Mouse (Mus musculus): ENCODE measurements around the gene Inpp5f. TPM values are rescaled to one million over a fixed set of nuclear protein-coding genes. Genes with fewer than 3 reads are reported as not detected.

Gene Inpp5f
- polyA plus RNA-seq, 1 experiment from 2014 or later: 20.1 TPM

- no peaks in the 10 kb centered on the region for H3K27me3 ChIP-seq (replicated peaks; ENCODE audit: control insufficient read depth, insufficient read depth, low read length)
- no peaks in the 10 kb centered on the region for H3K9me3 ChIP-seq (ENCODE audit: control insufficient read depth, low read length)
- no peaks in the 10 kb centered on the region for H3K36me3 ChIP-seq (ENCODE audit: control insufficient read depth, insufficient read depth, low read length)
- H3K9ac ChIP-seq (ENCODE audit: low read depth, low read length): no peak overlapping the region
- H3K4me3 ChIP-seq (ENCODE audit: low read depth, low read length): no peak overlapping the region
- ATAC-seq (ENCODE audit: low read depth): no peak
- 87% methylated on average over 2 of the region's 2 CpGs for WGBS
- H3K4me1 ChIP-seq (ENCODE audit: control insufficient read depth, insufficient read depth, low read length): no peaks in the 10 kb centered on the region
- no peak overlapping the region for H3K27ac ChIP-seq (replicated peaks; ENCODE audit: low read depth, low read length)
- no peak for DNase-seq (ENCODE audit: low spot score)
- H3K4me2 ChIP-seq (ENCODE audit: low read depth, low read length): no peak overlapping the region
Observed at GRCm38 (mm10) chr7:128625382-128625781, 14.3 kb downstream of the Inpp5f start.

GRCm38 (mm10) chr7:128626601-128627000 lies 15.5 kb downstream of the Inpp5f start:
- DNase-seq (ENCODE audit: low spot score): no peak
- no peak for ATAC-seq (ENCODE audit: low read depth)
- WGBS: 76% methylated on average over 4 of the region's 5 CpGs
- H3K27ac ChIP-seq (replicated peaks; ENCODE audit: low read depth, low read length): no peak overlapping the region
- H3K4me2 ChIP-seq (ENCODE audit: low read depth, low read length): no peak overlapping the region
- no peaks in the 10 kb centered on the region for H3K4me1 ChIP-seq (ENCODE audit: control insufficient read depth, insufficient read depth, low read length)
- no peak overlapping the region for H3K9ac ChIP-seq (ENCODE audit: low read depth, low read length)
- H3K36me3 ChIP-seq (ENCODE audit: control insufficient read depth, insufficient read depth, low read length): no peaks in the 10 kb centered on the region
- H3K27me3 ChIP-seq (replicated peaks; ENCODE audit: control insufficient read depth, insufficient read depth, low read length): no peaks in the 10 kb centered on the region
- no peaks in the 10 kb centered on the region for H3K9me3 ChIP-seq (ENCODE audit: control insufficient read depth, low read length)
- no peak overlapping the region for H3K4me3 ChIP-seq (ENCODE audit: low read depth, low read length)

GRCm38 (mm10) chr7:128627251-128627650 lies 16.1 kb downstream of the Inpp5f start:
- no peak overlapping the region for H3K9ac ChIP-seq (ENCODE audit: low read depth, low read length)
- 79% methylated on average over 2 of the region's 2 CpGs for WGBS
- H3K27ac ChIP-seq (replicated peaks; ENCODE audit: low read depth, low read length): no peak overlapping the region
- H3K9me3 ChIP-seq (ENCODE audit: control insufficient read depth, low read length): no peaks in the 10 kb centered on the region
- DNase-seq (ENCODE audit: low spot score) (no peak), ATAC-seq (ENCODE audit: low read depth) (no peak)
- H3K27me3 ChIP-seq (replicated peaks; ENCODE audit: control insufficient read depth, insufficient read depth, low read length): no peaks in the 10 kb centered on the region
- no peak overlapping the region for H3K4me3 ChIP-seq (ENCODE audit: low read depth, low read length)
- H3K4me2 ChIP-seq (ENCODE audit: low read depth, low read length): no peak overlapping the region
- H3K4me1 ChIP-seq (ENCODE audit: control insufficient read depth, insufficient read depth, low read length): no peaks in the 10 kb centered on the region
- no peaks in the 10 kb centered on the region for H3K36me3 ChIP-seq (ENCODE audit: control insufficient read depth, insufficient read depth, low read length)

- ATAC-seq (ENCODE audit: low read depth) (no peak), DNase-seq (ENCODE audit: low spot score) (no peak)
- 89% methylated on average over 1 of the region's 1 CpGs for WGBS
Observed at GRCm38 (mm10) chr7:128627723-128628122, 16.6 kb downstream of the Inpp5f start.

DNA sequence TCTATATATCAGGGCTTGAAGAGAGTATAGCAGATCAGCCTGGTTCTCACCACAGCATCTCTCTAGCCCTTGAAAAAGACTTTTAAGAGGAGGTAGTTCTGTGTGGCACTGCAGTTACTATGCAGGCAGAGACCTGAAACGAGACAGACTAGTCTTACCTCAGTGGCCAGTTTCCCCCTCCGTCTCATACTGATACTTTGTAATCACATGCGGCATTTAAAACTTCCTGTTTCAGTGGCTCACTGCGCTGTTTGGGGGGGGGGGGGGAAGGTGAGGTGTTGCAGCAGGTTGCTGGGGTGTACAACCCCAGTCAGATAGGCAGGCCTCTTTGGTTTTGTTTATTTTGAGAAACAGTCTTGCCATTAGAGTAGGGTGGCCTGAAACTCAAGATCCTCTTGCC lies 22.0 kb downstream of the Inpp5f start:
- Histone ChIP-seq H3K27me3 (replicated peaks; ENCODE audit: control insufficient read depth, insufficient read depth, low read length) (no peaks in the 10 kb centered on the region), H3K9ac (ENCODE audit: low read depth, low read length) (no peak overlapping the region), H3K4me3 (ENCODE audit: low read depth, low read length) (no peak overlapping the region), H3K27ac (replicated peaks; ENCODE audit: low read depth, low read length) (no peak overlapping the region), H3K4me1 (ENCODE audit: control insufficient read depth, insufficient read depth, low read length) (no peaks in the 10 kb centered on the region), H3K4me2 (ENCODE audit: low read depth, low read length) (no peak overlapping the region), H3K36me3 (ENCODE audit: control insufficient read depth, insufficient read depth, low read length) (0 out of 2 replicates have a peak, but pooled peaks cover 6% of the 10 kb centered on the region), H3K9me3 (ENCODE audit: control insufficient read depth, low read length) (no peaks in the 10 kb centered on the region)
- DNase-seq (ENCODE audit: low spot score) (no peak), ATAC-seq (ENCODE audit: low read depth) (no peak)
- 65% methylated on average over 3 of the region's 4 CpGs for WGBS

More at GRCm38 (mm10) chr7:128627723-128628122, 16.6 kb downstream of the Inpp5f start:
- Histone ChIP-seq H3K9me3 (ENCODE audit: control insufficient read depth, low read length) (no peaks in the 10 kb centered on the region), H3K9ac (ENCODE audit: low read depth, low read length) (no peak overlapping the region), H3K4me3 (ENCODE audit: low read depth, low read length) (no peak overlapping the region), H3K36me3 (ENCODE audit: control insufficient read depth, insufficient read depth, low read length) (no peaks in the 10 kb centered on the region), H3K27ac (replicated peaks; ENCODE audit: low read depth, low read length) (no peak overlapping the region), H3K4me1 (ENCODE audit: control insufficient read depth, insufficient read depth, low read length) (no peaks in the 10 kb centered on the region), H3K27me3 (replicated peaks; ENCODE audit: control insufficient read depth, insufficient read depth, low read length) (no peaks in the 10 kb centered on the region), H3K4me2 (ENCODE audit: low read depth, low read length) (no peak overlapping the region)

- Histone ChIP-seq H3K36me3 (ENCODE audit: control insufficient read depth, insufficient read depth, low read length) (0 out of 2 replicates have a peak, but pooled peaks cover 6% of the 10 kb centered on the region), H3K9me3 (ENCODE audit: control insufficient read depth, low read length) (no peaks in the 10 kb centered on the region), H3K27me3 (replicated peaks; ENCODE audit: control insufficient read depth, insufficient read depth, low read length) (no peaks in the 10 kb centered on the region), H3K4me1 (ENCODE audit: control insufficient read depth, insufficient read depth, low read length) (no peaks in the 10 kb centered on the region), H3K27ac (replicated peaks; ENCODE audit: low read depth, low read length) (no peak overlapping the region), H3K4me2 (ENCODE audit: low read depth, low read length) (no peak overlapping the region), H3K9ac (ENCODE audit: low read depth, low read length) (no peak overlapping the region), H3K4me3 (ENCODE audit: low read depth, low read length) (no peak overlapping the region)
- WGBS: 84% methylated on average over 5 of the region's 5 CpGs
- ATAC-seq (ENCODE audit: low read depth) (no peak), DNase-seq (ENCODE audit: low spot score) (no peak)
Observed at GRCm38 (mm10) chr7:128639925-128640485, 28.9 kb downstream of the Inpp5f start.

- H3K9ac ChIP-seq (ENCODE audit: low read depth, low read length): no peak overlapping the region
- DNase-seq (ENCODE audit: low spot score): no peak
- no peak overlapping the region for H3K4me3 ChIP-seq (ENCODE audit: low read depth, low read length)
- no peak overlapping the region for H3K4me2 ChIP-seq (ENCODE audit: low read depth, low read length)
- no peaks in the 10 kb centered on the region for H3K4me1 ChIP-seq (ENCODE audit: control insufficient read depth, insufficient read depth, low read length)
- no peak overlapping the region for H3K27ac ChIP-seq (replicated peaks; ENCODE audit: low read depth, low read length)
- H3K9me3 ChIP-seq (ENCODE audit: control insufficient read depth, low read length): no peaks in the 10 kb centered on the region
- 86% methylated on average over 7 of the region's 7 CpGs for WGBS
- H3K27me3 ChIP-seq (replicated peaks; ENCODE audit: control insufficient read depth, insufficient read depth, low read length): no peaks in the 10 kb centered on the region
- H3K36me3 ChIP-seq (ENCODE audit: control insufficient read depth, insufficient read depth, low read length): 0 out of 2 replicates have a peak, but pooled peaks cover 6% of the 10 kb centered on the region
- no peak for ATAC-seq (ENCODE audit: low read depth)
Observed at GRCm38 (mm10) chr7:128641571-128641970, 30.4 kb downstream of the Inpp5f start.

DNA sequence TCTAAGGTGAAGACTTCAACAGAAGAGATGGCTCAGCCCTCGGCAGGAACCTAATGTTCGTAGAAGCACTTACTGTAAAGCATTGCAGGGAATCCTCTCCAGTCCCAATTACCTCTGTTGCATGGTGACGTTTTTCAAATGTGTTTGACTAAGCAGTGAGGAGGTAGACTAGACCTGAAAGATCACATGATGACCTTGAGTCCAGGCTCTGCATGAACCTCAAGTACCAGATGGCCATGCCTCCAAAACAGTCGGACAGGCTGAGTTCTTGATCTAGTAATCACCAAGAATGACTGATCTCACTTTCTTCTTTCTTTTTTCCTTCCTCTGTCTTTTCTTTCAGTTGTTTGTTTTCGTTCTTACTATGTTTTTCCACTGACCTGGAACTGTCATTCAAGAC lies 31.3 kb downstream of the Inpp5f start:
- no peak overlapping the region for H3K9ac ChIP-seq (ENCODE audit: low read depth, low read length)
- no peaks in the 10 kb centered on the region for H3K4me1 ChIP-seq (ENCODE audit: control insufficient read depth, insufficient read depth, low read length)
- DNase-seq (ENCODE audit: low spot score) (no peak), ATAC-seq (ENCODE audit: low read depth) (no peak)
- H3K27me3 ChIP-seq (replicated peaks; ENCODE audit: control insufficient read depth, insufficient read depth, low read length): no peaks in the 10 kb centered on the region
- no peak overlapping the region for H3K4me2 ChIP-seq (ENCODE audit: low read depth, low read length)
- H3K4me3 ChIP-seq (ENCODE audit: low read depth, low read length): no peak overlapping the region
- H3K27ac ChIP-seq (replicated peaks; ENCODE audit: low read depth, low read length): no peak overlapping the region
- H3K9me3 ChIP-seq (ENCODE audit: control insufficient read depth, low read length): no peaks in the 10 kb centered on the region
- no peaks in the 10 kb centered on the region for H3K36me3 ChIP-seq (ENCODE audit: control insufficient read depth, insufficient read depth, low read length)
- WGBS: 72% methylated on average over 5 of the region's 5 CpGs

DNA sequence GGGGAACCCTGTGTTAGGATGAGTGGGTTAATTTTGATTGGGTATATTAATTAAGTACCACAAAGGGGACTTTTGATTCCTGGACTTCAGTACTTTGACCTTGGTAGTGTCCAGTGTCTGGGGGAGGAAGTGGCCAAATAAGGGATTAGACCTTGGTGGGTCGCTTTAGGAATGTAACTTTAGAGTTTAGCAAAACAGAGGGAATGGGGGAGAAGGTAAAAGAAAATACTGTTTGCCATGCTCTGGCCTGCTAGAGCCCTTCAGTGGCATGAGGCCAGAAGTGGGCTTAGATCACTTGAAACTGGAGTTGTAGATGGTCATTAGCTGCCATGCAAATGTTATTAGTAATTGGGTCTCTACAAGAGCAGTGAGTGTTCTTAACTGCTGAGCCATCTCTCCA lies 45.8 kb downstream of the Inpp5f start:
- H3K27me3 ChIP-seq (replicated peaks; ENCODE audit: control insufficient read depth, insufficient read depth, low read length): no peaks in the 10 kb centered on the region
- H3K36me3 ChIP-seq (ENCODE audit: control insufficient read depth, insufficient read depth, low read length): no peaks in the 10 kb centered on the region
- 0 out of 2 replicates have a peak, but pooled peaks cover 5% of the 10 kb centered on the region for H3K4me1 ChIP-seq (ENCODE audit: control insufficient read depth, insufficient read depth, low read length)
- no peak overlapping the region for H3K4me2 ChIP-seq (ENCODE audit: low read depth, low read length)
- no peak for ATAC-seq (ENCODE audit: low read depth)
- H3K27ac ChIP-seq (replicated peaks; ENCODE audit: low read depth, low read length): no peak overlapping the region
- WGBS: 58% methylated on average over 1 of the region's 1 CpGs
- H3K4me3 ChIP-seq (ENCODE audit: low read depth, low read length): no peak overlapping the region
- no peak overlapping the region for H3K9ac ChIP-seq (ENCODE audit: low read depth, low read length)
- no peaks in the 10 kb centered on the region for H3K9me3 ChIP-seq (ENCODE audit: control insufficient read depth, low read length)
- no peak for DNase-seq (ENCODE audit: low spot score)

All from embryonic facial prominence, embryonic 14.5 days (tissue).